Mouse (Mus musculus) forebrain, postnatal 0 days (tissue): ENCODE results near the gene Mapk10. TPM values are rescaled to one million over a fixed set of nuclear protein-coding genes. Genes with fewer than 3 reads are reported as not detected.

Experiments used
- ATAC-seq: fragments of 200-750 bp; cut with Nextera tagmentation; 2 replicates; pipeline ENCODE4 v1.8.0; 2017; ENCODE audit warnings: mild to moderate bottlenecking, moderate library complexity
- DNase-seq: peaks from one replicate; pipeline ENCODE4 v3.0.0-alpha.2; 2015
- H3K27ac ChIP-seq: fragments of 300-500 bp; sonication (generic); 2 replicates; pipeline ENCODE4 v1.5.1; 2014; ENCODE audit warnings: low read depth, mild to moderate bottlenecking, antibody characterized with exemption, low read length, moderate library complexity, mixed read lengths
- H3K27me3 ChIP-seq: fragments of 300-500 bp; sonication (generic); 2 replicates; pipeline ENCODE4 v1.6.1; 2014; ENCODE audit warnings: mild to moderate bottlenecking, low read length, mixed read lengths; ENCODE audit not compliant: insufficient read depth
- H3K36me3 ChIP-seq: fragments of 300-500 bp; sonication (generic); 2 replicates; pipeline ENCODE4 v1.6.1; 2014; ENCODE audit warnings: mild to moderate bottlenecking, moderate library complexity; ENCODE audit not compliant: insufficient read depth
- H3K4me1 ChIP-seq: fragments of 300-500 bp; sonication (generic); 2 replicates; pipeline ENCODE4 v1.6.1; 2014; ENCODE audit warnings: antibody characterized with exemption; ENCODE audit not compliant: insufficient read depth
- H3K4me2 ChIP-seq: fragments of 300-500 bp; sonication (generic); 2 replicates; pipeline ENCODE4 v1.6.1; 2014; ENCODE audit warnings: low read depth, mild to moderate bottlenecking, moderate library complexity
- H3K4me3 ChIP-seq: fragments of 300-500 bp; sonication (generic); 2 replicates; pipeline ENCODE4 v1.5.1; 2014; ENCODE audit warnings: low read depth, low read length, mixed read lengths
- H3K9ac ChIP-seq: fragments of 300-500 bp; sonication (generic); 2 replicates; pipeline ENCODE4 v1.6.1; 2014; ENCODE audit warnings: mild to moderate bottlenecking
- H3K9me3 ChIP-seq: fragments of 300-500 bp; sonication (generic); 2 replicates; pipeline ENCODE4 v1.6.1; 2016; ENCODE audit warnings: low read length
- CTCF ChIP-seq: sonication (generic); IDR thresholded peaks from 2 replicates; pipeline ENCODE4 v1.5.1; 2016; ENCODE audit warnings: antibody characterized with exemption, control low read depth, low read depth
- WGBS: fragments of 180-500 bp; shearing (Covaris S2); extraction: QIAGEN DNeasy Blood & Tissue Kit; methylation state at CpG from one replicate; pipeline ENCODE4 v1.1.7; 2014; 5-methylcytosine and 5-hydroxymethylcytosine counted together
- polyA plus RNA-seq: library from polyadenylated mRNA; unstranded; fragments of >200 nt; fragmentation: Nextera tagmentation; extraction: Ambion mirVana; gene quantifications from 2 replicates; pipeline ENCODE4 v1.2.1, GENCODE M21; 2015
- total RNA-seq: library from RNA; depleted of rRNA; stranded (reverse); fragments of >200 nt; gene quantifications from 2 replicates; pipeline ENCODE4 v1.2.3, GENCODE M21; 2014

Mapk10 gene
- total and polyA plus RNA-seq, 2 experiments from 2014 or later, result 41.5 to 89.2 TPM

GRCm38 (mm10) chr5:102978382-102978781 lies 232.8 kb downstream of the Mapk10 start:
- Histone ChIP-seq H3K36me3 (peaks cover 3% of the 10 kb centered on the region; the same call in 1 of the 2 replicates), H3K27ac (no peak overlapping the region), H3K9ac (no peak overlapping the region), H3K27me3 (no peaks in the 10 kb centered on the region), H3K4me3 (no peak overlapping the region), H3K4me1 (peaks cover 14% of the 10 kb centered on the region), H3K9me3 (no peaks in the 10 kb centered on the region), H3K4me2 (no peak overlapping the region)
- WGBS, result 67% methylated on average over 2 of the region's 2 CpGs
- no peak for ATAC-seq
- TF ChIP-seq CTCF, result no peak
- DNase-seq, result no peak

DNA sequence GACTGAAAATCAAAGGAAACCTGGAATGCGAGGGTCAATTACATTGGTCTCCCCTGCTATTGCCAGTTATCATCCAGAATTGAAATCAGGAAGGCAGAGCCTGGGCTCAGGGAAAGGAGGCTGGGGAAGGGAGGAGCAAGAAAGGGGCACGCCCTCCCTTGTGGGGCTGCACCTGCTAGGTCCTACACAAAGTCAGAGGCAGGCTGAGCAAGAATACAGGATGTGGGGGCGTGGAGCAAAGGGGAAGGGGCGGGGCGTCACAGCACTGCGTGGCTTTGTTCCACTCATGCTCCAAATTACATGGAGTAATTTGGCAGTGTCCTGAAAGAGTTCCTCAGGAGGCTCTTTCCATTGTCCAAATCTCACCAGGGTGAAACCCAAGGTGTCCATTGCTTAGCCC lies 234.0 kb downstream of the Mapk10 start:
- DNase-seq (peak; percentile 42), ATAC-seq (peak; percentile 87)
- Histone ChIP-seq H3K27ac (peak overlapping the region; percentile 85), H3K9me3 (no peaks in the 10 kb centered on the region), H3K36me3 (no peaks in the 10 kb centered on the region; the same call in 1 of the 2 replicates), H3K4me3 (no peak overlapping the region), H3K27me3 (no peaks in the 10 kb centered on the region), H3K4me2 (no peak overlapping the region), H3K4me1 (peaks cover 14% of the 10 kb centered on the region), H3K9ac (no peak overlapping the region)
- TF ChIP-seq CTCF, result no peak
- WGBS, result 53% methylated on average over 6 of the region's 6 CpGs

GRCm38 (mm10) chr5:102976540-102976939 lies 234.6 kb downstream of the Mapk10 start:
- no peaks in the 10 kb centered on the region; the same call in 1 of the 2 replicates for H3K36me3 ChIP-seq
- peaks cover 14% of the 10 kb centered on the region for H3K4me1 ChIP-seq
- no peak overlapping the region for H3K9ac ChIP-seq
- no peak for DNase-seq
- no peak overlapping the region for H3K4me2 ChIP-seq
- no peak for TF ChIP-seq CTCF
- ATAC-seq, result peak; percentile 61; the same call in 1 of the 2 replicates
- no peak overlapping the region for H3K4me3 ChIP-seq
- no peaks in the 10 kb centered on the region for H3K27me3 ChIP-seq
- peak overlapping the region; percentile 85 for H3K27ac ChIP-seq
- H3K9me3 ChIP-seq, result no peaks in the 10 kb centered on the region

GRCm38 (mm10) chr5:102974400-102974799 lies 236.7 kb downstream of the Mapk10 start:
- no peak for ATAC-seq
- DNase-seq, result no peak
- no peak for TF ChIP-seq CTCF
- Histone ChIP-seq H3K4me3 (no peak overlapping the region), H3K4me2 (no peak overlapping the region), H3K4me1 (peaks cover 14% of the 10 kb centered on the region), H3K9me3 (no peaks in the 10 kb centered on the region), H3K36me3 (no peaks in the 10 kb centered on the region), H3K27ac (0 out of 2 replicates have a peak overlapping the region, but pooled peaks have one; percentile 46), H3K27me3 (no peaks in the 10 kb centered on the region), H3K9ac (no peak overlapping the region)
- WGBS, result 33% methylated on average over 4 of the region's 4 CpGs

DNA sequence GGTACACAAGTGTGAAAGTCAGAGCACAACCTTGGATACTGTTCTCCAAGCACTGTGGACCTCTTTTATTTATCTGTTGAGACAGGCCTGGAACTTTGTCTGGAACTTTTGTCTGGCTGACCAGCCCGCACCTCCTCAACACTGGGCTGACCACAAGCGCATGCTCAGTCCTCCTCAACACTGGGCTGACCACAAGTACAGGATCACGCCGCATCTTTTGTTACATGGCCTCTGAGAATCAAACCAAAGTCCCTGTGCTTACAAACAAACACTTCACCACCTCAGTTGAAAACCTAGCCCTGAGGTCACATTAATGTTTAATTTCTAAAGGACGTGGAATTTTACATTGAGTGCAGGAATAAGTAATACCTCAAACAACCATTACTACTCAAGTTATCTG lies 246.7 kb downstream of the Mapk10 start:
- no peak overlapping the region for H3K4me2 ChIP-seq
- no peak overlapping the region for H3K9ac ChIP-seq
- WGBS, result 94% methylated on average over 5 of the region's 5 CpGs
- H3K9me3 ChIP-seq, result no peaks in the 10 kb centered on the region
- H3K27ac ChIP-seq, result no peak overlapping the region
- no peak overlapping the region for H3K4me3 ChIP-seq
- ATAC-seq, result no peak
- no peaks in the 10 kb centered on the region for H3K4me1 ChIP-seq
- no peak for DNase-seq
- H3K36me3 ChIP-seq, result peaks cover 20% of the 10 kb centered on the region; the same call in 1 of the 2 replicates
- TF ChIP-seq CTCF, result no peak
- H3K27me3 ChIP-seq, result no peaks in the 10 kb centered on the region

DNA sequence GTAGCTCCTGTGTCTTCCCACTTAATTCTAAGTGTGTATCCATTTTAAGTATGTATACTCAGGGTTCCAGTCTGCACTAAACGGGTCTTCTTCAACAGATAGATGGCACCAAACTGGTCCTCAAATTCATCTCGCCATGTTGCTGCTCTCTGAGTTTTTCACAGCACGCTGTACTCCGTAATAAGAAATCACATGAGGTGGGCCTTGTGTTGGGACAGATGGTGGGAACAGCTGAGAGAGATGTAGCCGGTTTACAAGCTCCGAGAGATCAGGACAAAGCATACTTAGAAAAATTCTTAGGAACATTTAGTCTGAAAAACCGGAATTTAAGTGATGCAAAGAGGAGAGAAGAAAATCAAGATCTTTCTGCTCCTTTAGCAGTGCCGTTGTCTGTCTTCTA lies 257.7 kb downstream of the Mapk10 start:
- Histone ChIP-seq H3K36me3 (no peaks in the 10 kb centered on the region), H3K27me3 (no peaks in the 10 kb centered on the region), H3K9ac (no peak overlapping the region), H3K4me2 (no peak overlapping the region), H3K27ac (peak overlapping the region; percentile 35; the same call in 1 of the 2 replicates), H3K4me1 (no peaks in the 10 kb centered on the region), H3K9me3 (no peaks in the 10 kb centered on the region), H3K4me3 (no peak overlapping the region)
- 51% methylated on average over 8 of the region's 8 CpGs for WGBS
- peak; percentile 85 for ATAC-seq
- DNase-seq, result peak; percentile 84
- no peak for TF ChIP-seq CTCF

DNA sequence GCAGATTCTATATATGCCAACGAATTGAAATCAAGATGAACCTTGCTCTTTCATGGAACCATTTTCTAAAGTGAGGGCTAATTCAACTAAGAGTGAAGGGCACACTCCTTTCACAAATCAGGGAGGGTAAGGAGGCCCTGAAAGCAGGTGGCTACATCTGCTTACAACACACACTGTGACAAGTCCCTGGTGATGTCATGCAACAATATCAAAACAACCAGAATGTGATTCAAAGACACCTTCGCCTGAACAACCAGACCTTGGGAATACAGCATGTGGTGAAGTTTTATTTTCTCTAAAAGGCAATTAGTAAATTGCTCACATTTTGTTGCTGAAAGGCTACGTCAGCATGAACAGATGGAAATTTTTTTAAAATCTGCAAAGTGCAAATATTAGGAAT lies 258.2 kb downstream of the Mapk10 start:
- no peaks in the 10 kb centered on the region for H3K9me3 ChIP-seq
- TF ChIP-seq CTCF, result no peak
- ATAC-seq (peak; percentile 63), DNase-seq (no peak)
- whole genome bisulfite sequencing, result 54% methylated on average over 3 of the region's 3 CpGs
- 0 out of 2 replicates have a peak overlapping the region, but pooled peaks have one; percentile 23 for H3K27ac ChIP-seq
- no peak overlapping the region for H3K9ac ChIP-seq
- no peak overlapping the region for H3K4me3 ChIP-seq
- no peak overlapping the region for H3K4me2 ChIP-seq
- H3K36me3 ChIP-seq, result no peaks in the 10 kb centered on the region
- H3K27me3 ChIP-seq, result no peaks in the 10 kb centered on the region
- H3K4me1 ChIP-seq, result no peaks in the 10 kb centered on the region
